Mouse (Mus musculus) spleen, adult 2 months (tissue): ENCODE data around the gene Tmem174. TPM values are rescaled to one million over a fixed set of nuclear protein-coding genes. Genes with fewer than 3 reads are reported as not detected.

Experiments used
- DNase-seq, 2 experiments: peaks; one replicate each; pipeline versions ENCODE4 v3.0.0 to v3.0.0-alpha.2; 2012 to 2021; ENCODE audit warnings: low spot score in 2 of 2, low read depth in 1 of 2
- H3K27ac ChIP-seq: fragments of 200-500 bp; 2 replicates; pipeline ENCODE4 v1.5.1; 2012; ENCODE audit warnings: low read length, inconsistent platforms; ENCODE audit not compliant: insufficient read depth
- H3K27me3 ChIP-seq: fragments of 200-500 bp; 2 replicates; pipeline ENCODE4 v1.6.1; 2012; ENCODE audit warnings: mild to moderate bottlenecking, moderate library complexity, low read length, inconsistent platforms; ENCODE audit not compliant: control insufficient read depth, insufficient read depth
- H3K36me3 ChIP-seq: fragments of 200-500 bp; 2 replicates; pipeline ENCODE4 v1.6.1; 2012; ENCODE audit warnings: mild to moderate bottlenecking, low read length, inconsistent platforms; ENCODE audit not compliant: control insufficient read depth, insufficient read depth
- H3K4me1 ChIP-seq: fragments of 200-500 bp; 2 replicates; pipeline ENCODE4 v1.6.1; 2011; ENCODE audit warnings: inconsistent platforms; ENCODE audit not compliant: control insufficient read depth, insufficient read depth, insufficient read length
- H3K4me3 ChIP-seq: fragments of 200-500 bp; 2 replicates; pipeline ENCODE4 v1.5.1; 2011; ENCODE audit warnings: mild to moderate bottlenecking, inconsistent platforms; ENCODE audit not compliant: insufficient read depth, insufficient read length; ENCODE audit errors: extremely low read depth
- CTCF ChIP-seq: fragments of 200-500 bp; IDR thresholded peaks from 2 replicates; pipeline ENCODE4 v1.5.1; 2011; ENCODE audit warnings: mild to moderate bottlenecking, inconsistent platforms; ENCODE audit not compliant: insufficient read depth, insufficient read length, insufficient replicate concordance; ENCODE audit errors: extremely low read depth
- POLR2A ChIP-seq: fragments of 200-500 bp; IDR thresholded peaks from 2 replicates; pipeline ENCODE4 v1.6.1; 2011; ENCODE audit warnings: low read depth, low read length, inconsistent platforms
- WGBS: fragments of 180-500 bp; shearing (Covaris S2); methylation state at CpG from one replicate; pipeline ENCODE4 v1.1.7; 2018; 5-methylcytosine and 5-hydroxymethylcytosine counted together
- polyA plus RNA-seq: library from polyadenylated mRNA; depleted of rRNA; stranded (reverse); fragments of >200 nt; gene quantifications from 2 replicates; pipeline ENCODE4 v1.2.3, GENCODE M21; 2012

Tmem174 gene
- polyA plus RNA-seq, 1 experiment: 0.04 TPM

DNA sequence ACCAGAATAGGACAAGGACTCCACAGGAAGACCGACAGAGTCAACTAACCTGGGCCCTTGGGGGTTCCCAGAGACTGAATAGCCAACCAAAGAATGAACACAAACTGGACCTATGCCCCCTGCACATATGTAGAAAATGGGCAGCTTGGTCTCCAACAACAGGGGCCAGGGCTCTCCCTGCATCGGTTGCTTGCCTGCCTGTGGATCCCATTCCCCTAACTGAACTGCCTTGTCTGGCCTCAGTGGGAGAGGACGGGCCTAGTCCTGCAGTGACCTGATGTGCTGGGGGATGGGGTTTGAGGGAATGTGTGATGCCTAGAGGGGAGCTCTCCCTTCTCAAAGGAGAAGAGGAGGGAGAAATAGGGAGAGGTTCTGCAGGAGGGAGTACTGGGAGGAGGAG is 32.1 kb upstream of the Tmem174 start:
- H3K27ac ChIP-seq: no peak overlapping the region
- TF ChIP-seq POLR2A: no peak
- no peak for TF ChIP-seq CTCF
- DNase-seq: no peak
- H3K36me3 ChIP-seq: no peaks in the 10 kb centered on the region
- H3K4me1 ChIP-seq: no peaks in the 10 kb centered on the region
- H3K27me3 ChIP-seq: no peaks in the 10 kb centered on the region
- 83% methylated on average over 3 of the region's 3 CpGs for WGBS
- H3K4me3 ChIP-seq: no peak overlapping the region

DNA sequence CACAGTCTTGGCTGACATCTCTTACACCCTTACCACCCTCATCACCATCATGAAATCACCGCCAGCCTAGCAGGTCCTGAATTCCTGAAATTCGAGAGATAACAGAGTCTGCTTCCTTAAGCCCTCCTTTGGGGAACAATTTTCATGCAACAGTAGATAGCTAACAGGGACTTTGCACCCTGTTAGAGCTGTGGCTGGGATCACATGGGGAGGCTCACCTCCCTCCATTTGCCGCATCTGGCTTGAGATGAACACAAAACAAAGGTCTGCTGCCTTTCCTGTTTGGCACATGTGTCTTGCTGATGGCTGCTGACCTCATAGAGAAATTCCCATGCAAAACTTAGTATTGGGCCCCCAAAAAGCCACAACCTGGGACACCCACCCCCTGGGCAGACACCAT is 30.1 kb upstream of the Tmem174 start:
- TF ChIP-seq POLR2A (no peak), CTCF (no peak)
- no peak overlapping the region for H3K27ac ChIP-seq
- no peaks in the 10 kb centered on the region for H3K36me3 ChIP-seq
- no peak for DNase-seq
- no peaks in the 10 kb centered on the region for H3K27me3 ChIP-seq
- WGBS: 86% methylated on average over 3 of the region's 3 CpGs
- no peak overlapping the region for H3K4me3 ChIP-seq
- no peaks in the 10 kb centered on the region for H3K4me1 ChIP-seq

DNA sequence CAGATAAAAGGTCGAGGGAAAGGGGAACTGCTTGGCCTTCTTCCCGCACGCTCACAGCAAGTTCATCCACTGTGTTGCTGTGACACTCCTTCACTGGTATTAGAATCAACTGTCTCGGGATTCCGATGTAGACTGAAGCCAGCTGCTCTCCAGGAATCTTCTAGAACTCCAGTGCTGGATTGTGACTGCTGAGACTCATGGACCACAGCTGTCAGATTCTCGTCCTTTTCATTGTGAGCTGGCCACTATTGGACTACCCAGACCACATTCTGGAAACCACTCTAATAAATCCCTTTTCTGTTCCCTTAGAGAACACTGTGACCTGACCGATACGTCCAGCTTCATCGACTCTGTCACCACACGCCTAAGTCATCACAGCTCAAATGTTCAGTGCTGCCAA is 28.0 kb upstream of the Tmem174 start:
- Histone ChIP-seq H3K4me3 (no peak overlapping the region), H3K4me1 (no peaks in the 10 kb centered on the region), H3K27ac (no peak overlapping the region), H3K27me3 (no peaks in the 10 kb centered on the region), H3K36me3 (no peaks in the 10 kb centered on the region)
- WGBS: 75% methylated on average over 10 of the region's 10 CpGs
- TF ChIP-seq POLR2A (no peak), CTCF (no peak)
- DNase-seq: no peak

DNA sequence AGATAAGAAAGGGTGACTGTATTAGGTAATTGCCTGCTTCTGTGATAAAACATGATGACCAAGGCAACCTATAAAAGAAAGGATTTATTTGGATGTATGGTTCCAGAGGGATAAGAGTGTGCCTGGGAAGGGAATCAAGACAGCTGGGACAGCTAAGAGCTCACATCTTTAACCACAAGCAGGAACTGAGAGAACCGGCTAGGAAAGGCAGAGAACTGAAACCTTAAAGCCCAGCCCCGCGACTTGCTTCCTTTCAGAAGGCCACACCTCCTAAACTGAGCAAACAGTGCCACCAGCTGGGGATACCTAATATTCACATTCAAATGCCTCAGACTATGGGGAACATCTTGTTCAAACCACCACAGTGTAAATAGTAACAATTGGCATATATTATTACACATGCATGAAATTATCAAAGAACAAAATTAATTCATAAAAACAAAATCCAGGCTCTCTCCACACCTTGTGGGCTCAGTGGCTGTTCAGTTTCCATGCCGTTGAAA is 25.0 kb upstream of the Tmem174 start:
- no peak for DNase-seq
- Histone ChIP-seq H3K4me1 (no peaks in the 10 kb centered on the region), H3K36me3 (no peaks in the 10 kb centered on the region), H3K27me3 (no peaks in the 10 kb centered on the region), H3K4me3 (no peak overlapping the region), H3K27ac (no peak overlapping the region)
- no peak for TF ChIP-seq CTCF
- TF ChIP-seq POLR2A: no peak
- WGBS: 69% methylated on average over 4 of the region's 4 CpGs

DNA sequence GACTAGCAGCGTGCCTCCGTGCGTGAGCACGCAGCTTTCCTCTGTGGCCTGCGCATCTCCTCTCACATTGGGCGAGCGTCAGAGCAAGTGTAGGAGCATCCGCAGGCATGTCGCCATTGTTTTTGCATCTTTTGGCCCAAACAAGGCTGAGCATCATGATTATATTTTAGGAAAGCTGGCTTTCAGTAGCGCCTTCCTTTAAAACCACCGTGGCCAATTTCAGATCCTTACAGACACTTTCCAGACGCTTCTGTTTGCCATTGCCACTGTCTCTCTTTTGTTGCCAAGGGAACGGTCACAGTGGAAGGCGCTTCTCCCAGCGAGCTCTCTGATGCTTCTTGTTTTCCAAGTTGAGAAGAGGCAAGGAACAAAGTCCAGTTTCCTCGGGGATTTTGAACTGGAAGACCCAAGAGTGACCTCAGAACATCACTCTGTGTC is 18.8 kb upstream of the Tmem174 start:
- Histone ChIP-seq H3K27me3 (no peaks in the 10 kb centered on the region), H3K4me1 (no peaks in the 10 kb centered on the region), H3K27ac (no peak overlapping the region), H3K36me3 (no peaks in the 10 kb centered on the region), H3K4me3 (no peak overlapping the region)
- WGBS: 88% methylated on average over 16 of the region's 16 CpGs
- no peak for DNase-seq
- TF ChIP-seq POLR2A (no peak), CTCF (no peak)

DNA sequence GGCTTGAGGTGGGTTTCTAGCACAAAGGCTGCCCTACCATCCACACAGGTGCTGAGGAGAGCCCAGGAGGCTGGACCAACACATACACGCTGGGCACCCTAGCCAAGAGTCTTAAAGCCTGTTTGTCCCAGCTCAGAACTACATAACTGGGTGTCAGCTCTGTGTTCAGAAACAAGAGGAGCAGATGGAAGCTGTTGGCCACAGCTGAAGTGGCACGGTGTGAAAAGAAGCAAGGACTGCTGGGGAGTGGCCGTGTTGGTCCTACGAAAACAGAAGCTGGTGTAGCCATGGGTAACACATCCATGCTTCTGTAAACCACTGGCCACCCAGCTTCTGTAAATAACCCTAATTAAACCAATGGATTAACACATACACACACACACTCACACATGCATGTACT is 18.1 kb upstream of the Tmem174 start:
- H3K27ac ChIP-seq: no peak overlapping the region
- no peak for DNase-seq

DNA sequence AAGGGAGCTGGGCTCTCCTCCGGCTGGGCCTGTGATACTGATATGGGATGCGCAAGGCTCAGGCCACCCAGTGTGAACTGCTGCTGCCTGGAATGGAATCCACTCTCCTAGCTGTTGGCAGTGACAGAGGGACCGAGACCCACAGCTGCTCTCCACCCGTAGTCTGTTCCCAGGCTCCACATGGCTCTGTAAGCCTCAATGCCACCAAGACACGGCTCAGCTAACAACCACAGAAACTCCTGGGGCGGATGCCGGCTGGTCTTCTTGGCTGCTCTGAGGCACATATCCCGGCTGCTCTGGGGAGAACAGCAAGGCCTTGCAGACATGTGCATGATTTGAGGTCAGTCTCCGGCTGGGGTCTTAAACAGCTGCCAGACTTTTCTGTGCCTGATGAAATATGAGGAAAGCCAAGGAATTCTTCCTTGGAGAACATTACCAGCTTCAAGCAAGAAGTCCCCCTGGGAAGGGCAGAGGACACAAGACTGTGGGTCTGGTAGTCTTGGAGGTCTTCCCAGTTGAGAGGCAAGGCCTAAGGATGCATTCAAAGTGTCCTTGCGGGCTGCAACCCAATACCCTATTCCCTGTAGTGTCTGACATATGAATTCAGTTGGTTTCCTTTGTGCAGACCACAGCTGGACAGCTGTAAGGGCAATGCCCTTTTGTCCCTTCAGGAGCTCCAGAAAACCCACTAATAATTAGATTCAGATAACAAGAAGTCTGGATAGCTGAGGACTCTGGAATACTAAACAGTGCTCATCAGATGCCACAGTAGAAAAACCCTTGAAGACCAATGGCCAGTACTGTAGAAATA is 17.1 kb upstream of the Tmem174 start:
- H3K4me3 ChIP-seq: no peak overlapping the region
- DNase-seq: no peak
- WGBS: 91% methylated on average over 10 of the region's 10 CpGs
- H3K36me3 ChIP-seq: no peaks in the 10 kb centered on the region
- no peak for TF ChIP-seq POLR2A
- no peaks in the 10 kb centered on the region for H3K27me3 ChIP-seq
- H3K27ac ChIP-seq: no peak overlapping the region
- no peaks in the 10 kb centered on the region for H3K4me1 ChIP-seq

More for the DNA sequence above, 18.1 kb upstream of the Tmem174 start:
- Histone ChIP-seq H3K4me1 (no peaks in the 10 kb centered on the region), H3K4me3 (no peak overlapping the region), H3K27me3 (no peaks in the 10 kb centered on the region), H3K36me3 (no peaks in the 10 kb centered on the region)
- 89% methylated on average over 4 of the region's 4 CpGs for WGBS
- TF ChIP-seq POLR2A (no peak), CTCF (no peak)
